Mouse (Mus musculus) cerebral cortex, adult 2 months (tissue): ENCODE measurements around the gene Hnrnpl.

ENCODE experiments used
- WGBS: fragments of 180-500 bp; shearing (Covaris S2); methylation state at CpG from one replicate; pipeline ENCODE4 v1.1.7; 2018; 5-methylcytosine and 5-hydroxymethylcytosine counted together

The Hnrnpl gene

GRCm38 (mm10) chr7:28812949-28813348 lies 4.6 kb downstream of the Hnrnpl start:
- 32% methylated on average over 5 of the region's 5 CpGs for WGBS

GRCm38 (mm10) chr7:28814306-28815034 lies 6.1 kb downstream of the Hnrnpl start:
- WGBS, result 71% methylated on average over 5 of the region's 5 CpGs

- 75% methylated on average over 9 of the region's 9 CpGs for WGBS
Observed at GRCm38 (mm10) chr7:28815230-28815629, 6.9 kb downstream of the Hnrnpl start.

GRCm38 (mm10) chr7:28816201-28816600 lies 7.9 kb downstream of the Hnrnpl start:
- WGBS, result 47% methylated on average over 9 of the region's 9 CpGs

- WGBS, result 76% methylated on average over 10 of the region's 10 CpGs
Observed at GRCm38 (mm10) chr7:28816920-28817319, 8.6 kb downstream of the Hnrnpl start.

- WGBS, result 55% methylated on average over 6 of the region's 6 CpGs
Observed at GRCm38 (mm10) chr7:28817524-28817923, 9.2 kb downstream of the Hnrnpl start.

- whole genome bisulfite sequencing, result 60% methylated on average over 4 of the region's 4 CpGs
Observed at GRCm38 (mm10) chr7:28817957-28818356, 9.6 kb downstream of the Hnrnpl start.

- 74% methylated on average over 18 of the region's 18 CpGs for WGBS
Observed at GRCm38 (mm10) chr7:28818436-28818835, 10.1 kb downstream of the Hnrnpl start.

- WGBS, result 78% methylated on average over 4 of the region's 4 CpGs
Observed at GRCm38 (mm10) chr7:28818861-28819452, 10.6 kb downstream of the Hnrnpl start.

- 57% methylated on average over 4 of the region's 4 CpGs for WGBS
Observed at GRCm38 (mm10) chr7:28819571-28819970, 11.2 kb downstream of the Hnrnpl start.

GRCm38 (mm10) chr7:28820358-28821260 lies 12.3 kb downstream of the Hnrnpl start:
- 23% methylated on average over 12 of the region's 12 CpGs for WGBS

GRCm38 (mm10) chr7:28821261-28821831 lies 13.0 kb downstream of the Hnrnpl start:
- whole genome bisulfite sequencing, result 37% methylated on average over 10 of the region's 10 CpGs

GRCm38 (mm10) chr7:28822556-28822955 lies 14.2 kb downstream of the Hnrnpl start:
- 24% methylated on average over 1 of the region's 1 CpGs for WGBS

- 50% methylated on average over 10 of the region's 10 CpGs for WGBS
Observed at GRCm38 (mm10) chr7:28822993-28823903, 14.9 kb downstream of the Hnrnpl start.

- 29% methylated on average over 2 of the region's 2 CpGs for WGBS
Observed at GRCm38 (mm10) chr7:28823932-28824331, 15.6 kb downstream of the Hnrnpl start.

- WGBS, result 2% methylated on average over 33 of the region's 33 CpGs
Observed at GRCm38 (mm10) chr7:28824941-28825685, 16.8 kb downstream of the Hnrnpl start, which contains the start of gene Ech1. Ech1 (plus strand) TSS chr7:28825217.

- 24% methylated on average over 11 of the region's 11 CpGs for WGBS
Observed at GRCm38 (mm10) chr7:28825686-28826401, 17.5 kb downstream of the Hnrnpl start.

GRCm38 (mm10) chr7:28826402-28826772 lies 18.0 kb downstream of the Hnrnpl start:
- 91% methylated on average over 7 of the region's 7 CpGs for WGBS

- WGBS, result 30% methylated on average over 3 of the region's 3 CpGs
Observed at GRCm38 (mm10) chr7:28827338-28827737, 19.0 kb downstream of the Hnrnpl start.

GRCm38 (mm10) chr7:28829821-28830220 lies 21.5 kb downstream of the Hnrnpl start:
- WGBS, result 81% methylated on average over 8 of the region's 8 CpGs
